Mouse (Mus musculus) intestine, embryonic 14.5 days (tissue): ENCODE data around the gene Bptf. TPM values are rescaled to one million over a fixed set of nuclear protein-coding genes. Genes with fewer than 3 reads are reported as not detected.

Experiments used
- ATAC-seq: fragments of 200-750 bp; cut with Nextera tagmentation; replicated peaks from 2 replicates; pipeline ENCODE4 v1.8.0; 2017; ENCODE audit warnings: low read depth, moderate number of reproducible peaks, moderate TSS enrichment, moderate library complexity; ENCODE audit not compliant: low FRiP score, low TSS enrichment
- DNase-seq: peaks from one replicate; pipeline ENCODE4 v3.0.0-alpha.2; 2018; ENCODE audit warnings: low spot score
- H3K27ac ChIP-seq: fragments of 300-500 bp; sonication (generic); 2 replicates; pipeline ENCODE4 v1.5.1; 2014; ENCODE audit warnings: low read depth, mild to moderate bottlenecking, control low read depth
- H3K27me3 ChIP-seq: fragments of 300-500 bp; sonication (generic); replicated peaks from 2 replicates; pipeline ENCODE4 v1.6.1; 2014; ENCODE audit warnings: low read length, control low read depth; ENCODE audit not compliant: control insufficient read depth, insufficient read depth
- H3K36me3 ChIP-seq: fragments of 300-500 bp; sonication (generic); 2 replicates; pipeline ENCODE4 v1.6.1; 2014; ENCODE audit warnings: low read length, control low read depth; ENCODE audit not compliant: control insufficient read depth, insufficient read depth
- H3K4me1 ChIP-seq: fragments of 300-500 bp; sonication (generic); replicated peaks from 2 replicates; pipeline ENCODE4 v1.6.1; 2014; ENCODE audit warnings: low read length, control low read depth, mixed read lengths; ENCODE audit not compliant: control insufficient read depth, insufficient read depth
- H3K4me2 ChIP-seq: fragments of 300-500 bp; sonication (generic); 2 replicates; pipeline ENCODE4 v1.6.1; 2014; ENCODE audit warnings: low read length
- H3K4me3 ChIP-seq: fragments of 300-500 bp; sonication (generic); 2 replicates; pipeline ENCODE4 v1.5.1; 2014; ENCODE audit warnings: low read depth, low read length, control low read depth, mixed read lengths
- H3K9ac ChIP-seq: fragments of 300-500 bp; sonication (generic); 2 replicates; pipeline ENCODE4 v1.6.1; 2014; ENCODE audit warnings: mild to moderate bottlenecking, low read length
- H3K9me3 ChIP-seq: fragments of 300-500 bp; sonication (generic); 2 replicates; pipeline ENCODE4 v1.6.1; 2016; ENCODE audit warnings: low read length, control low read depth; ENCODE audit not compliant: control insufficient read depth
- WGBS: fragments of 180-500 bp; shearing (Covaris S2); extraction: QIAGEN DNeasy Blood & Tissue Kit; methylation state at CpG from one replicate; pipeline ENCODE4 v1.1.7; 2014; 5-methylcytosine and 5-hydroxymethylcytosine counted together
- polyA plus RNA-seq: library from polyadenylated mRNA; unstranded; fragments of >200 nt; fragmentation: Nextera tagmentation; extraction: Ambion mirVana; gene quantifications from 2 replicates; pipeline ENCODE4 v1.2.1, GENCODE M21; 2014

Bptf gene
- polyA plus RNA-seq, 1 experiment from 2014 or later = 38.6 TPM

DNA sequence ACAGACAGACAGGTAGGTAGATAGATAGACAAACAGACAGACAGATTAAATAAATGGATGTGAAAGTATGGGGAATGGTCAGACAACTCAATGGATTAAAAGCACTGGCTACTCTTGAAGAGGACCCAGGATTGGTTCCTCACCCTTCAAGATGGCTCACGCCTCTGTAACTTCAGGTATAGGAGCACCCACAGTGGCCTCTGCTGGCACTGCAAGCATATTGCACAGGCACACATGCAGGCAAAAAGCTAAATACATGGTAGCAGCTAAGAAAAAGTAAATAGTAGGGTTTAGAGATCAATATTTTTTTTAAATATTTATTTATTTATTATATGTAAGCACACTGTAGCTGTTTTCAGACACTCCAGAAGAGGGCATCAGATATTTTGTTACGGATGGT lies 23.0 kb downstream of the Bptf start:
- Histone ChIP-seq H3K4me3 (no peak overlapping the region), H3K36me3 (peaks cover 30% of the 10 kb centered on the region), H3K9me3 (no peaks in the 10 kb centered on the region), H3K27me3 (no peaks in the 10 kb centered on the region), H3K9ac (no peak overlapping the region), H3K4me2 (no peak overlapping the region), H3K27ac (no peak overlapping the region), H3K4me1 (peaks cover 3% of the 10 kb centered on the region; the same call in 1 of the 2 replicates)
- WGBS = 96% methylated on average over 2 of the region's 2 CpGs
- no peak for DNase-seq
- ATAC-seq = no peak

DNA sequence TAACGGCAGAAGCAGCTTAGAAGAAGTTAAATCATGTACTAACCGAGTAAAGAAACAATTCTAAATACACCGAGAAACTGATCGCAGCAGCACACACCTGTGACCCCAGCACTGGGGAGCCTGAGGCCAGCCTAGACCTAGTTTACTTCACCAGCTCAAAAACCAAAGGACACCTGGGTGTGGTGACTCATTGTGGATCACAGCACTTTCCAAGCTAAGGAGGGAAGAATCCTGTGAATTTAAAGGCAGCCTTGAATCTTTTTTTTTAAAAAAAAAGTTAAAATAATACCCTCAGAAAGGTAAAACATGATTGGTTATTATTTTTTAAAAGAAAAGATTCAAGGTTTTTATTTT lies 24.2 kb downstream of the Bptf start:
- H3K27ac ChIP-seq = no peak overlapping the region
- no peak overlapping the region for H3K4me3 ChIP-seq
- WGBS = 79% methylated on average over 4 of the region's 4 CpGs
- H3K9ac ChIP-seq = no peak overlapping the region
- no peaks in the 10 kb centered on the region for H3K27me3 ChIP-seq
- peaks cover 30% of the 10 kb centered on the region for H3K36me3 ChIP-seq
- peaks cover 8% of the 10 kb centered on the region; the same call in 1 of the 2 replicates for H3K4me1 ChIP-seq
- no peaks in the 10 kb centered on the region for H3K9me3 ChIP-seq
- no peak for ATAC-seq
- H3K4me2 ChIP-seq = no peak overlapping the region
- no peak for DNase-seq

DNA sequence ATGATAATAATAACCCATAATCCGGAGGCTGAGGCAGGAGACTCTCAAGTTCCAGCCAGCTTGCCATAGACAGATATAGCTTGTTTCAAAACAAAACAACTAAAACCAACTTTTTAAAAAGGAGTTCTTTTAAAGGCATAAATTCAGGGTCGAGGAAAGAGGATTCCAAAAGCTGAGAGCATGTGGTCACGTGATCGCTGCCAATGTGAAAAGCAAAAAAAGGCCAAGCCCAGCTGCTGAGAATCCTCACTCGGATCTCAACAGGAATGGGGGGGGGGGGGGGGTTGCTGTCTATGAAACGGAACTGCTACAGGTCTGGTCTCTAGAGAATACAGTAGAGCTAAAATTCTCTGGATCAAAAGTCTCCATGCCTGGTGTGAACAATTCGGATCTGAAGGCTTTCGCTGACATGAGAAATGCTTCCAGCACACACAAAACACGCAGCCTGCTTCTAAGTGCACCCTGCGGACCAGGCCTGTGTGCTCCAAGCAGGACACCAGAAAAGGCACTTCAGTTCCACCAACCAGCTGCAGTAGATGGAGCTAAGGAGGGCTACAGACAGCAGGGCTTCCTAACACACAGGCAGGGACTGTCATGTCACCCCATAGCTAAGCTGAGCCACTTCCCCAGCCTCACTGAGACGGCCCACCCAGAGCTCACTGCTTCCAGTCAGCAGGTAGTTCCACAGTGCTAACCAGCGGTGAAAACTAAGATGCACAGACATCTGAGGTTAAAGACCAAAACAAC lies 24.8 kb downstream of the Bptf start:
- H3K36me3 ChIP-seq = peaks cover 30% of the 10 kb centered on the region
- H3K4me3 ChIP-seq = no peak overlapping the region
- no peaks in the 10 kb centered on the region for H3K27me3 ChIP-seq
- no peak overlapping the region for H3K9ac ChIP-seq
- WGBS = 75% methylated on average over 12 of the region's 12 CpGs
- DNase-seq (no peak), ATAC-seq (no peak)
- H3K27ac ChIP-seq = no peak overlapping the region
- H3K4me1 ChIP-seq = peaks cover 10% of the 10 kb centered on the region; the same call in 1 of the 2 replicates
- no peaks in the 10 kb centered on the region for H3K9me3 ChIP-seq
- no peak overlapping the region for H3K4me2 ChIP-seq

- H3K4me1 ChIP-seq = peaks cover 13% of the 10 kb centered on the region; the same call in 1 of the 2 replicates
- no peak overlapping the region for H3K4me3 ChIP-seq
- H3K36me3 ChIP-seq = peaks cover 30% of the 10 kb centered on the region
- H3K4me2 ChIP-seq = no peak overlapping the region
- H3K9me3 ChIP-seq = no peaks in the 10 kb centered on the region
- WGBS = 92% methylated on average over 8 of the region's 8 CpGs
- H3K27ac ChIP-seq = no peak overlapping the region
- H3K27me3 ChIP-seq = no peaks in the 10 kb centered on the region
- no peak overlapping the region for H3K9ac ChIP-seq
- DNase-seq (no peak), ATAC-seq (no peak)
These were observed 25.5 kb downstream of the Bptf start for GRCm38 (mm10) chr11:107106461-107106860.

GRCm38 (mm10) chr11:107105227-107105626 lies 26.7 kb downstream of the Bptf start:
- Histone ChIP-seq H3K36me3 (peaks cover 18% of the 10 kb centered on the region), H3K9me3 (no peaks in the 10 kb centered on the region), H3K27ac (no peak overlapping the region), H3K4me1 (peaks cover 13% of the 10 kb centered on the region; the same call in 1 of the 2 replicates), H3K4me2 (no peak overlapping the region), H3K27me3 (no peaks in the 10 kb centered on the region), H3K4me3 (no peak overlapping the region), H3K9ac (no peak overlapping the region)
- ATAC-seq (no peak), DNase-seq (peak; percentile 81)
- 61% methylated on average over 5 of the region's 5 CpGs for WGBS

- no peak overlapping the region for H3K4me2 ChIP-seq
- H3K36me3 ChIP-seq = peaks cover 13% of the 10 kb centered on the region
- 85% methylated on average over 2 of the region's 2 CpGs for WGBS
- DNase-seq (peak; percentile 42), ATAC-seq (no peak)
- H3K4me3 ChIP-seq = no peak overlapping the region
- H3K9ac ChIP-seq = no peak overlapping the region
- no peaks in the 10 kb centered on the region for H3K9me3 ChIP-seq
- H3K27me3 ChIP-seq = no peaks in the 10 kb centered on the region
- H3K4me1 ChIP-seq = peaks cover 13% of the 10 kb centered on the region; the same call in 1 of the 2 replicates
- no peak overlapping the region for H3K27ac ChIP-seq
These were observed 28.2 kb downstream of the Bptf start for GRCm38 (mm10) chr11:107103736-107104135.

DNA sequence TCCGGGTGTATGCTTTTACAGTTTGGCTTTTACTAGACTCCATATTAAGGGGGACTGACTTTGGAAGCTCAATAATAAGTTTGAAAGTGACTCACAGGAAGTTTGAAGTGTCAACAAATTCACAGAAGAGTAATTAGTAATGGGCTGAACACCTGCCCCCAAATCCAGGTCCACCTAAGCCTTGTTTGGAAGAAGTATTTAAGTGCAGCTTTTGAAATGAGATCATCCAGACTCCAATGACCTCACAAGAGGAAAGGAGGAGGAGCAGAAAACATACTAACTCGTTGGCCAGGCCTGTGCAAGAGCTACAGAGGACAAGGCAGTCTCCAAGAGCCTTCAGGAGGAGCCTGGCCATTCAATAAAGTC lies 28.7 kb downstream of the Bptf start:
- Histone ChIP-seq H3K4me3 (no peak overlapping the region), H3K27me3 (no peaks in the 10 kb centered on the region), H3K4me2 (no peak overlapping the region), H3K9me3 (no peaks in the 10 kb centered on the region), H3K9ac (no peak overlapping the region), H3K4me1 (peaks cover 13% of the 10 kb centered on the region; the same call in 1 of the 2 replicates), H3K36me3 (peaks cover 15% of the 10 kb centered on the region), H3K27ac (0 out of 2 replicates have a peak overlapping the region, but pooled peaks have one; percentile 14)
- peak; percentile 35 for DNase-seq
- WGBS = 40% methylated on average over 2 of the region's 2 CpGs
- no peak for ATAC-seq

DNA sequence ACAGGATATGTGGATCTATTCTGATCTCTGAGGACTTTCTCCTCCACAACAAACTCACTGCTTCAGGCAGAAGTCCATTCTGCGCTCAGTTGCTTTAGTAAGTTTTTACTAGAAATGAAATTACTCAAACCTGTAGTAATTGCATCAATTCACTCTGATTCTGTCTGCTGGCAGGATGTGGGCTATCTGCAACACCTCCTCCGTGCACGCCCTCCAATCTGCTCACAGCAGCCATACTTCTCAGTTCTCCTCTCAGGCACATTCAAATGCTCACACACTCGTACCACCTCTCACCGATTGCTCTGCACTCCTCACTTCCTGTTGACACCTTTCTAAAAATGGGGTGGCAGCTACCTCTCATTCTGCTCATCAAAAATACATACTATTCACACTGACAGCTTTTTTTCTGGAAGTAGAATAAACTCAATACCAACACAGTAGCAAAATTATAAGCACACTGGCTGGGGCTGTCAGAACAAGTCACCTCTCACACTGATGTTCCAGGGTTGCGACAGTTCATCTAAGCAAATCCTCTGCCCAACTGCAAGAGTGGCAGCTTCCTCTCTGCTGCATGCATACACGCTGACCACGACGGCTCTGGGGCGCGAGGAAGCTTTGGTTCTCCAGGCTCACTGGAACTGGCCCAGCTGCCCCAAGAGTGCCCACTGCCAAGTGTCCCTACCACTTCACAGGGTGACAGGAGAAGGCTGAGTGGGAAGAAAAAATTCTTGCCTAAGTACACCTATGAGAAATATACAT lies 29.3 kb downstream of the Bptf start:
- H3K4me2 ChIP-seq = no peak overlapping the region
- 72% methylated on average over 11 of the region's 11 CpGs for WGBS
- H3K9ac ChIP-seq = no peak overlapping the region
- 0 out of 2 replicates have a peak overlapping the region, but pooled peaks have one; percentile 14 for H3K27ac ChIP-seq
- DNase-seq (no peak), ATAC-seq (no peak)
- peaks cover 13% of the 10 kb centered on the region; the same call in 1 of the 2 replicates for H3K4me1 ChIP-seq
- no peak overlapping the region for H3K4me3 ChIP-seq
- no peaks in the 10 kb centered on the region for H3K27me3 ChIP-seq
- peaks cover 21% of the 10 kb centered on the region for H3K36me3 ChIP-seq
- H3K9me3 ChIP-seq = no peaks in the 10 kb centered on the region
